Mouse (Mus musculus) stomach, postnatal 0 days (tissue): ENCODE data around the gene Cmip.

Experiments
- CTCF ChIP-seq: IDR thresholded peaks from 2 replicates; pipeline ENCODE4 v1.5.1; 2016; ENCODE audit warnings: antibody characterized with exemption, low read depth, mild to moderate bottlenecking, moderate library complexity
- EP300 ChIP-seq: optimal IDR thresholded peaks from 2 replicates; pipeline ENCODE3; 2016; ENCODE audit warnings: antibody characterized with exemption

- TF ChIP-seq CTCF (no peak), EP300 (no peak)
These were observed 246.7 kb downstream of the Cmip start for GRCm38 (mm10) chr8:117503405-117504069.
